22 mouse cellular contexts compared by ENCODE assay signal in genomic region chr17:71124061-71124670, GRCm38 (mm10). TPM values are rescaled to one million over a fixed set of nuclear protein-coding genes. Genes with fewer than 3 reads are reported as not detected.
DNase-seq lines count a peak whose midpoint lies in the region; ATAC-seq and TF ChIP-seq lines count a peak whose summit lies in the region.
"Had no signal": no experiment of that assay in that cellular context is flagged by ENCODE, and none has a peak within 500 bp of the region (broad histone marks: within the 10 kb centered on the region; RNA-seq: fewer than 3 reads in every experiment).

No protein-coding gene starts in this region.

- no peak for DNase-seq in kidney, adult 9 months
- peak; percentile 35 for DNase-seq in right cerebral cortex, adult 18-20 months
- no peak for DNase-seq in right cerebral cortex, postnatal 36 days (ENCODE audit: low spot score in 2 of 2)
- DNase-seq in brain, adult 2 months (ENCODE audit: low read depth, low spot score): peak; percentile 40
- DNase-seq in retina, postnatal 1 day: no peak
- DNase-seq: adrenal gland, postnatal 36 days; cerebellum, adult 18-20 months; cerebellum, postnatal 25 days; embryo, embryonic 11 days; kidney, adult 8-10 months; kidney, postnatal 36 days; liver, postnatal 0 days; lung, postnatal 4 days; thymus, adult 2 months had no signal

- H3K36me3 ChIP-seq in kidney, embryonic 16.5 days (ENCODE audit: insufficient read depth, low read length): no peaks in the 10 kb centered on the region
- H3K36me3 ChIP-seq in intestine, postnatal 0 days (ENCODE audit: control insufficient read depth, insufficient read depth): no peaks in the 10 kb centered on the region; the same call in 1 of the 2 replicates
- H3K36me3 ChIP-seq: forebrain, embryonic 15.5 days; hindbrain, embryonic 13.5 days; neural tube, embryonic 13.5 days; stomach, embryonic 15.5 days had no signal

- no peaks in the 10 kb centered on the region for H3K9me3 ChIP-seq in kidney, embryonic 16.5 days (ENCODE audit: low read length)
- H3K9me3 ChIP-seq in intestine, postnatal 0 days (ENCODE audit: control insufficient read depth): no peaks in the 10 kb centered on the region
- H3K9me3 ChIP-seq: forebrain, embryonic 15.5 days; hindbrain, embryonic 13.5 days; neural tube, embryonic 13.5 days; stomach, embryonic 15.5 days had no signal

- H3K4me2 ChIP-seq in kidney, embryonic 16.5 days (replicated peaks; ENCODE audit: low read depth, low read length): no peak overlapping the region
- H3K4me2 ChIP-seq in intestine, postnatal 0 days (replicated peaks; ENCODE audit: low read depth): no peak overlapping the region
- H3K4me2 ChIP-seq: forebrain, embryonic 15.5 days; hindbrain, embryonic 13.5 days; midbrain, embryonic 11.5 days; neural tube, embryonic 13.5 days; stomach, embryonic 15.5 days had no signal

- ATAC-seq in kidney, embryonic 16.5 days (ENCODE audit: low FRiP score, low TSS enrichment): no peak
- ATAC-seq in intestine, postnatal 0 days: no peak
- ATAC-seq: forebrain, embryonic 15.5 days; inflammation-experienced regulatory T-cells, adult 6 months; liver, postnatal 0 days had no signal

- no peak overlapping the region for H3K4me3 ChIP-seq in kidney, embryonic 16.5 days (ENCODE audit: low read length)
- H3K4me3 ChIP-seq in intestine, postnatal 0 days (ENCODE audit: low read depth, low read length): no peak overlapping the region
- H3K4me3 ChIP-seq: forebrain, embryonic 15.5 days; hindbrain, embryonic 13.5 days; neural tube, embryonic 13.5 days; stomach, embryonic 15.5 days had no signal

- TF ChIP-seq CTCF in intestine, postnatal 0 days (IDR thresholded peaks at IDR 0.05; ENCODE audit: low read depth): no peak

- H3K9ac ChIP-seq in kidney, embryonic 16.5 days (replicated peaks; ENCODE audit: low read length): no peak overlapping the region
- no peak overlapping the region for H3K9ac ChIP-seq in intestine, postnatal 0 days (ENCODE audit: low read depth, low read length)
- H3K9ac ChIP-seq: forebrain, embryonic 15.5 days; hindbrain, embryonic 13.5 days; liver, postnatal 0 days; neural tube, embryonic 13.5 days; stomach, embryonic 15.5 days had no signal

- peaks cover 47% of the 10 kb centered on the region for H3K4me1 ChIP-seq in kidney, embryonic 16.5 days (ENCODE audit: insufficient read depth, low read length)
- no peaks in the 10 kb centered on the region for H3K4me1 ChIP-seq in intestine, postnatal 0 days (replicated peaks; ENCODE audit: control insufficient read depth, insufficient read depth, low read length)
- H3K4me1 ChIP-seq: forebrain, embryonic 15.5 days had no signal

- H3K27ac ChIP-seq in kidney, embryonic 16.5 days (ENCODE audit: low read length): peak overlapping the region; percentile 55; the same call in 1 of the 2 replicates
- no peak overlapping the region for H3K27ac ChIP-seq in intestine, postnatal 0 days (ENCODE audit: low read depth, low read length)
- H3K27ac ChIP-seq: forebrain, embryonic 15.5 days; hindbrain, embryonic 13.5 days; neural tube, embryonic 13.5 days; stomach, embryonic 15.5 days had no signal

- WGBS in kidney, embryonic 16.5 days: 82% methylated on average over 8 of the region's 8 CpGs
- WGBS in intestine, postnatal 0 days: 79% methylated on average over 8 of the region's 8 CpGs

- H3K27me3 ChIP-seq in kidney, embryonic 16.5 days (ENCODE audit: insufficient read depth, low read length): no peaks in the 10 kb centered on the region
- no peaks in the 10 kb centered on the region for H3K27me3 ChIP-seq in intestine, postnatal 0 days (replicated peaks; ENCODE audit: control insufficient read depth, insufficient read depth, low read length)
- H3K27me3 ChIP-seq: forebrain, embryonic 15.5 days; hindbrain, embryonic 13.5 days; neural tube, embryonic 13.5 days; stomach, embryonic 15.5 days had no signal

RNA-seq across cellular contexts. Expression of gene Lpin2, which starts 58.2 kb away (rescaled TPM):
- polyA plus RNA-seq in kidney, embryonic 16.5 days (2015; fragmentation: Nextera tagmentation; extraction: Ambion mirVana): 65.8 and 78.4 TPM in 2 replicates
- 22.2 and 24.8 TPM in 2 replicates for polyA plus RNA-seq in intestine, postnatal 0 days (2015; fragmentation: Nextera tagmentation; extraction: Ambion mirVana)

Comparison
In these comparisons a context has a peak if more than half of its experiments do, and no peak if none do; other contexts are left out.
1. DNase-seq: peak in right cerebral cortex, adult 18-20 months (single experiment) and brain, adult 2 months (single experiment); none in kidney, adult 9 months (single experiment), right cerebral cortex, postnatal 36 days (0 of 2) and retina, postnatal 1 day (single experiment).